Mouse (Mus musculus) WW6 (cell line): ENCODE data around the gene Ssu72.
"Not testable (repeated sequence)": the region's sequence is repeated elsewhere in the genome, so short reads cannot be mapped to it uniquely, and the experiment has no call there.

Experiments
- DNase-seq: peaks from one replicate; pipeline ENCODE4 v3.0.0-alpha.2; 2013; ENCODE audit warnings: low read depth, low spot score

Ssu72 gene

GRCm38 (mm10) chr4:155704721-155705591 lies at the start of gene Ssu72:
TSS of gene Ssu72 (plus strand) at chr4:155704800.
- DNase-seq: peak; percentile 96

- no peak for DNase-seq
Measured at GRCm38 (mm10) chr4:155656214-155656751, 48.3 kb upstream of the Ssu72 start.

GRCm38 (mm10) chr4:155658961-155659360 lies 45.6 kb upstream of the Ssu72 start:
- no peak for DNase-seq

GRCm38 (mm10) chr4:155660641-155661040 lies 44.0 kb upstream of the Ssu72 start:
- no peak for DNase-seq

- no peak for DNase-seq
Measured at GRCm38 (mm10) chr4:155666903-155667302, 37.7 kb upstream of the Ssu72 start.

- peak; percentile 95 for DNase-seq
Measured at GRCm38 (mm10) chr4:155668689-155669597, 35.7 kb upstream of the Ssu72 start, which contains the start of gene Mib2. TSS of gene Mib2 (minus strand) at chr4:155669198.

GRCm38 (mm10) chr4:155669598-155670075 lies 35.0 kb upstream of the Ssu72 start:
- no peak for DNase-seq

GRCm38 (mm10) chr4:155670236-155670635 lies 34.4 kb upstream of the Ssu72 start:
- not testable (repeated sequence) for DNase-seq

GRCm38 (mm10) chr4:155672082-155672481 lies 32.5 kb upstream of the Ssu72 start:
- no peak for DNase-seq

- no peak for DNase-seq
Measured at GRCm38 (mm10) chr4:155675991-155676390, 28.6 kb upstream of the Ssu72 start.

- DNase-seq: not testable (repeated sequence)
Measured at GRCm38 (mm10) chr4:155683670-155684277, 20.8 kb upstream of the Ssu72 start.

GRCm38 (mm10) chr4:155687764-155688163 lies 16.8 kb upstream of the Ssu72 start:
- not testable (repeated sequence) for DNase-seq

GRCm38 (mm10) chr4:155690571-155691375 lies 13.8 kb upstream of the Ssu72 start:
- DNase-seq: no peak

- no peak for DNase-seq
Measured at GRCm38 (mm10) chr4:155692421-155692820, 12.2 kb upstream of the Ssu72 start.

GRCm38 (mm10) chr4:155694111-155694481 lies 10.5 kb upstream of the Ssu72 start, which contains the start of gene Fndc10:
TSS of gene Fndc10 (plus strand) at chr4:155694342.
- no peak for DNase-seq

GRCm38 (mm10) chr4:155694482-155695401 lies 9.9 kb upstream of the Ssu72 start:
- no peak for DNase-seq

GRCm38 (mm10) chr4:155695531-155696062 lies 9.0 kb upstream of the Ssu72 start:
- DNase-seq: no peak

- no peak for DNase-seq
Measured at GRCm38 (mm10) chr4:155696261-155697255, 8.0 kb upstream of the Ssu72 start.
